11 mouse cellular contexts compared by ENCODE assay signal in genomic region chr1:133882283-133883217, GRCm38 (mm10). TPM values are rescaled to one million over a fixed set of nuclear protein-coding genes. Genes with fewer than 3 reads are reported as not detected.
DNase-seq lines count a peak whose midpoint lies in the region; ATAC-seq and TF ChIP-seq lines count a peak whose summit lies in the region.
"Had no signal": no experiment of that assay in that cellular context is flagged by ENCODE, and none has a peak within 500 bp of the region (broad histone marks: within the 10 kb centered on the region; RNA-seq: fewer than 3 reads in every experiment).

No protein-coding gene starts in this region.

- 60% methylated on average over 11 of the region's 11 CpGs for WGBS in hindbrain, embryonic 13.5 days
- WGBS in hindbrain, postnatal 0 days: 54% methylated on average over 11 of the region's 11 CpGs
- WGBS in forebrain, embryonic 15.5 days: 62% methylated on average over 11 of the region's 11 CpGs
- WGBS in intestine, embryonic 16.5 days: 39% methylated on average over 11 of the region's 11 CpGs
- WGBS in liver, embryonic 15.5 days (ENCODE audit: insufficient replicate concordance): 57% methylated on average over 11 of the region's 11 CpGs

- H3K36me3 ChIP-seq in hindbrain, embryonic 13.5 days: no peaks in the 10 kb centered on the region
- H3K36me3 ChIP-seq in hindbrain, postnatal 0 days (ENCODE audit: insufficient read depth, low read length): no peaks in the 10 kb centered on the region
- H3K36me3 ChIP-seq in forebrain, embryonic 15.5 days: no peaks in the 10 kb centered on the region
- no peaks in the 10 kb centered on the region for H3K36me3 ChIP-seq in intestine, embryonic 16.5 days (ENCODE audit: control insufficient read depth, insufficient read depth, low read length)
- H3K36me3 ChIP-seq in liver, embryonic 15.5 days (replicated peaks): no peaks in the 10 kb centered on the region
- H3K36me3 ChIP-seq: stomach, embryonic 15.5 days had no signal

- peaks cover 49% of the 10 kb centered on the region for H3K4me1 ChIP-seq in hindbrain, embryonic 13.5 days (replicated peaks)
- peaks cover 13% of the 10 kb centered on the region for H3K4me1 ChIP-seq in hindbrain, postnatal 0 days (ENCODE audit: insufficient read depth, low read length)
- H3K4me1 ChIP-seq in forebrain, embryonic 15.5 days: peaks cover 22% of the 10 kb centered on the region
- H3K4me1 ChIP-seq in intestine, embryonic 16.5 days (ENCODE audit: control insufficient read depth, insufficient read depth, low read length): peaks cover 32% of the 10 kb centered on the region
- peaks cover 77% of the 10 kb centered on the region for H3K4me1 ChIP-seq in liver, embryonic 15.5 days (replicated peaks)

- ATAC-seq in hindbrain, embryonic 13.5 days (ENCODE audit: low FRiP score): no peak
- no peak for ATAC-seq in hindbrain, postnatal 0 days
- ATAC-seq in forebrain, embryonic 15.5 days (replicated peaks): no peak
- peak; percentile 85 for ATAC-seq in intestine, embryonic 16.5 days
- ATAC-seq in liver, embryonic 15.5 days (ENCODE audit: insufficient read depth): peak; percentile 51

- DNase-seq in hindbrain, postnatal 0 days (ENCODE audit: low spot score): no peak
- DNase-seq in adrenal gland, postnatal 10 days: no peak
- no peak for DNase-seq in left cerebral cortex, adult 11 months (ENCODE audit: low spot score)
- DNase-seq: cerebellum, adult 9-11 months; lung, adult 18-20 months had no signal

- no peak for TF ChIP-seq CTCF in hindbrain, postnatal 0 days (IDR thresholded peaks at IDR 0.05; ENCODE audit: low read depth)

- no peak overlapping the region for H3K4me2 ChIP-seq in hindbrain, embryonic 13.5 days
- H3K4me2 ChIP-seq in hindbrain, postnatal 0 days (ENCODE audit: low read depth, low read length): no peak overlapping the region
- H3K4me2 ChIP-seq in forebrain, embryonic 15.5 days (replicated peaks): no peak overlapping the region
- H3K4me2 ChIP-seq in intestine, embryonic 16.5 days (ENCODE audit: low read depth, low read length): 0 out of 2 replicates have a peak overlapping the region, but pooled peaks have one; percentile 14
- no peak overlapping the region for H3K4me2 ChIP-seq in liver, embryonic 15.5 days
- H3K4me2 ChIP-seq: stomach, embryonic 15.5 days had no signal

- H3K27me3 ChIP-seq in hindbrain, embryonic 13.5 days: no peaks in the 10 kb centered on the region
- H3K27me3 ChIP-seq in hindbrain, postnatal 0 days (ENCODE audit: insufficient read depth, low read length): no peaks in the 10 kb centered on the region
- no peaks in the 10 kb centered on the region for H3K27me3 ChIP-seq in forebrain, embryonic 15.5 days
- H3K27me3 ChIP-seq in intestine, embryonic 16.5 days (replicated peaks; ENCODE audit: control insufficient read depth, insufficient read depth, low read length): no peaks in the 10 kb centered on the region
- H3K27me3 ChIP-seq in liver, embryonic 15.5 days: no peaks in the 10 kb centered on the region
- H3K27me3 ChIP-seq: stomach, embryonic 15.5 days had no signal

- peak overlapping the region; percentile 9; the same call in 1 of the 2 replicates for H3K9ac ChIP-seq in hindbrain, embryonic 13.5 days
- no peak overlapping the region for H3K9ac ChIP-seq in hindbrain, postnatal 0 days (replicated peaks; ENCODE audit: low read length)
- H3K9ac ChIP-seq in forebrain, embryonic 15.5 days (replicated peaks): no peak overlapping the region
- H3K9ac ChIP-seq in intestine, embryonic 16.5 days (ENCODE audit: low read depth, low read length): 0 out of 2 replicates have a peak overlapping the region, but pooled peaks have one; percentile 19
- H3K9ac ChIP-seq in liver, embryonic 15.5 days: no peak overlapping the region
- H3K9ac ChIP-seq: stomach, embryonic 15.5 days had no signal

- no peak overlapping the region for H3K4me3 ChIP-seq in hindbrain, embryonic 13.5 days
- no peak overlapping the region for H3K4me3 ChIP-seq in hindbrain, postnatal 0 days (ENCODE audit: low read length)
- no peak overlapping the region for H3K4me3 ChIP-seq in forebrain, embryonic 15.5 days
- no peak overlapping the region for H3K4me3 ChIP-seq in intestine, embryonic 16.5 days (ENCODE audit: low read length)
- no peak overlapping the region for H3K4me3 ChIP-seq in liver, embryonic 15.5 days (replicated peaks)
- H3K4me3 ChIP-seq: stomach, embryonic 15.5 days had no signal

- no peaks in the 10 kb centered on the region for H3K9me3 ChIP-seq in hindbrain, embryonic 13.5 days
- no peaks in the 10 kb centered on the region for H3K9me3 ChIP-seq in hindbrain, postnatal 0 days (ENCODE audit: low read length)
- no peaks in the 10 kb centered on the region for H3K9me3 ChIP-seq in forebrain, embryonic 15.5 days
- no peaks in the 10 kb centered on the region for H3K9me3 ChIP-seq in intestine, embryonic 16.5 days (ENCODE audit: control insufficient read depth, low read length)
- no peaks in the 10 kb centered on the region for H3K9me3 ChIP-seq in liver, embryonic 15.5 days (replicated peaks)
- H3K9me3 ChIP-seq: stomach, embryonic 15.5 days had no signal

- peak overlapping the region; percentile 73 for H3K27ac ChIP-seq in hindbrain, embryonic 13.5 days
- H3K27ac ChIP-seq in hindbrain, postnatal 0 days: no peak overlapping the region
- H3K27ac ChIP-seq in forebrain, embryonic 15.5 days (replicated peaks): 0 out of 2 replicates have a peak overlapping the region, but pooled peaks have one; percentile 5
- peak overlapping the region; percentile 79 for H3K27ac ChIP-seq in intestine, embryonic 16.5 days (ENCODE audit: low read length)
- H3K27ac ChIP-seq in liver, embryonic 15.5 days (replicated peaks): peak overlapping the region; percentile 67
- H3K27ac ChIP-seq: stomach, embryonic 15.5 days had no signal

RNA-seq across cellular contexts. Expression of gene Optc, which starts 25.2 kb away (rescaled TPM):
- polyA plus RNA-seq in hindbrain, embryonic 13.5 days (2015; fragmentation: Nextera tagmentation; extraction: Ambion mirVana): 2.7 and 3.6 TPM in 2 replicates
- total RNA-seq in hindbrain, postnatal 0 days (2014; rRNA removed): 8.5 and 10.4 TPM in 2 replicates
- 3.7 and 4.6 TPM in 2 replicates for polyA plus RNA-seq in hindbrain, postnatal 0 days (2015; fragmentation: Nextera tagmentation; extraction: Ambion mirVana)
- polyA plus RNA-seq in forebrain, embryonic 15.5 days (2015; fragmentation: Nextera tagmentation; extraction: Ambion mirVana): 1.6 and 2.2 TPM in 2 replicates
- 1.1 and 1.3 TPM in 2 replicates for polyA plus RNA-seq in intestine, embryonic 16.5 days (2015; fragmentation: Nextera tagmentation; extraction: Ambion mirVana)
- polyA plus RNA-seq in liver, embryonic 15.5 days (2015; fragmentation: Nextera tagmentation; extraction: Ambion mirVana): 0.08 and 0.13 TPM in 2 replicates
- total RNA-seq in adrenal gland, postnatal 10 days (2021): 1 to 10 TPM; 1.7 to 2.5 TPM
- total RNA-seq: megakaryocyte, adult 5-6 weeks had no signal

RNA-seq across cellular contexts. Expression of gene Prelp, which starts 38.7 kb away (rescaled TPM):
- 10.2 and 14.8 TPM in 2 replicates for polyA plus RNA-seq in hindbrain, embryonic 13.5 days (2015; fragmentation: Nextera tagmentation; extraction: Ambion mirVana)
- total RNA-seq in hindbrain, postnatal 0 days (2014; rRNA removed): 6.1 and 9.1 TPM in 2 replicates
- polyA plus RNA-seq in hindbrain, postnatal 0 days (2015; fragmentation: Nextera tagmentation; extraction: Ambion mirVana): 7.1 and 8.0 TPM in 2 replicates
- 3.8 and 4.2 TPM in 2 replicates for polyA plus RNA-seq in forebrain, embryonic 15.5 days (2015; fragmentation: Nextera tagmentation; extraction: Ambion mirVana)
- 2.7 and 2.9 TPM in 2 replicates for polyA plus RNA-seq in intestine, embryonic 16.5 days (2015; fragmentation: Nextera tagmentation; extraction: Ambion mirVana)
- 3.5 and 3.7 TPM in 2 replicates for polyA plus RNA-seq in liver, embryonic 15.5 days (2015; fragmentation: Nextera tagmentation; extraction: Ambion mirVana)
- total RNA-seq in adrenal gland, postnatal 10 days (2021): 10 to 100 TPM; 56.9 to 74.1 TPM

Comparison
In these comparisons a context has a peak if more than half of its experiments do, and no peak if none do; other contexts are left out.
1. H3K9ac ChIP-seq: peak in hindbrain, embryonic 13.5 days (single experiment) and intestine, embryonic 16.5 days (single experiment); none in hindbrain, postnatal 0 days (single experiment), forebrain, embryonic 15.5 days (single experiment) and liver, embryonic 15.5 days (single experiment).
2. ATAC-seq: peak in intestine, embryonic 16.5 days (single experiment) and liver, embryonic 15.5 days (single experiment); none in hindbrain, embryonic 13.5 days (single experiment), hindbrain, postnatal 0 days (single experiment) and forebrain, embryonic 15.5 days (single experiment).